ENCODE assay signal across 10 mouse cellular contexts in genomic region chr14:20392326-20392725, GRCm38 (mm10). TPM values are rescaled to one million over a fixed set of nuclear protein-coding genes. Genes with fewer than 3 reads are reported as not detected.
DNase-seq lines count a peak whose midpoint lies in the region; ATAC-seq and TF ChIP-seq lines count a peak whose summit lies in the region.
"Had no signal": no experiment of that assay in that cellular context is flagged by ENCODE, and none has a peak within 500 bp of the region (broad histone marks: within the 10 kb centered on the region; RNA-seq: fewer than 3 reads in every experiment).

No protein-coding gene starts in this region.

- no peak overlapping the region for H3K9ac ChIP-seq in kidney, postnatal 0 days (ENCODE audit: low read depth, low read length)
- peak overlapping the region; percentile 88 for H3K9ac ChIP-seq in liver, embryonic 13.5 days

- no peak overlapping the region for H3K27ac ChIP-seq in kidney, postnatal 0 days
- H3K27ac ChIP-seq in brown adipose tissue, adult 24 weeks (replicated peaks; ENCODE audit: low read depth, low read length) = no peak overlapping the region
- peak overlapping the region; percentile 44; the same call in 1 of the 2 replicates for H3K27ac ChIP-seq in liver, embryonic 13.5 days

- H3K4me2 ChIP-seq in kidney, postnatal 0 days (ENCODE audit: low read length) = peak overlapping the region; percentile 15; the same call in 1 of the 2 replicates
- peak overlapping the region; percentile 78 for H3K4me2 ChIP-seq in liver, embryonic 13.5 days

- peak; percentile 58 for DNase-seq in cerebellum, adult 9-11 months
- DNase-seq in cerebellum, adult 18-20 months = no peak
- DNase-seq in kidney, postnatal 0 days (ENCODE audit: low spot score) = no peak
- DNase-seq in kidney, postnatal 10 days = no peak
- no peak for DNase-seq in liver, embryonic 13.5 days
- no peak for DNase-seq in right cerebral cortex, postnatal 25 days
- DNase-seq: adrenal gland, adult 2 months; thymus, postnatal 25 days had no signal

- 92% methylated on average over 3 of the region's 4 CpGs for WGBS in kidney, postnatal 0 days
- WGBS in liver, embryonic 13.5 days (ENCODE audit: insufficient replicate concordance) = 38% methylated on average over 4 of the region's 4 CpGs

- no peaks in the 10 kb centered on the region for H3K27me3 ChIP-seq in kidney, postnatal 0 days (ENCODE audit: insufficient read depth, low read length)
- H3K27me3 ChIP-seq in liver, embryonic 13.5 days = no peaks in the 10 kb centered on the region

- peaks cover 7% of the 10 kb centered on the region for H3K4me1 ChIP-seq in kidney, postnatal 0 days (replicated peaks; ENCODE audit: insufficient read depth, low read length)
- peaks cover 2% of the 10 kb centered on the region; the same call in 1 of the 2 replicates for H3K4me1 ChIP-seq in brown adipose tissue, adult 24 weeks (ENCODE audit: control insufficient read depth, insufficient read depth, insufficient read length, low read length)
- peaks cover 37% of the 10 kb centered on the region for H3K4me1 ChIP-seq in liver, embryonic 13.5 days (replicated peaks)

- H3K4me3 ChIP-seq in kidney, postnatal 0 days (replicated peaks; ENCODE audit: low read depth, low read length) = no peak overlapping the region
- peak overlapping the region; percentile 23; the same call in 1 of the 2 replicates for H3K4me3 ChIP-seq in brown adipose tissue, adult 24 weeks (ENCODE audit: insufficient read depth, low read depth, low read length)
- H3K4me3 ChIP-seq in liver, embryonic 13.5 days (replicated peaks) = peak overlapping the region; percentile 27; the same call in 1 of the 2 replicates

- H3K9me3 ChIP-seq in kidney, postnatal 0 days (replicated peaks; ENCODE audit: low read length) = no peaks in the 10 kb centered on the region
- H3K9me3 ChIP-seq in liver, embryonic 13.5 days (replicated peaks) = no peaks in the 10 kb centered on the region

- peaks cover 5% of the 10 kb centered on the region; the same call in 1 of the 2 replicates for H3K36me3 ChIP-seq in kidney, postnatal 0 days (ENCODE audit: insufficient read depth, low read length)
- H3K36me3 ChIP-seq in liver, embryonic 13.5 days = peaks cover 27% of the 10 kb centered on the region

- no peak for TF ChIP-seq CTCF in kidney, postnatal 0 days (IDR thresholded peaks at IDR 0.05; ENCODE audit: low read depth)

- no peak for ATAC-seq in kidney, postnatal 0 days (replicated peaks; ENCODE audit: low FRiP score, low read depth)
- no peak for ATAC-seq in liver, embryonic 13.5 days (ENCODE audit: low read depth)
- ATAC-seq in frontal cortex, adult (ENCODE audit: low TSS enrichment) = no peak

RNA-seq across cellular contexts. Expression of gene Mrps16, which starts 1.1 kb away (rescaled TPM):
- polyA plus RNA-seq in kidney, postnatal 0 days (2015; fragmentation: Nextera tagmentation; extraction: Ambion mirVana) = 111 and 115 TPM in 2 replicates
- polyA plus RNA-seq in brown adipose tissue, adult 24 weeks (2012; ENCODE audit: insufficient read depth, insufficient read length, missing spikeins) = 161 and 166 TPM in 2 replicates
- polyA plus RNA-seq in liver, embryonic 13.5 days (2015; fragmentation: Nextera tagmentation; extraction: Ambion mirVana) = 71.5 and 73.0 TPM in 2 replicates

RNA-seq across cellular contexts. Expression of gene Dnajc9, which starts 3.6 kb away (rescaled TPM):
- 91.4 and 105 TPM in 2 replicates for polyA plus RNA-seq in kidney, postnatal 0 days (2015; fragmentation: Nextera tagmentation; extraction: Ambion mirVana)
- 19.8 and 23.9 TPM in 2 replicates for polyA plus RNA-seq in brown adipose tissue, adult 24 weeks (2012; ENCODE audit: insufficient read depth, insufficient read length, missing spikeins)
- polyA plus RNA-seq in liver, embryonic 13.5 days (2015; fragmentation: Nextera tagmentation; extraction: Ambion mirVana) = 133 and 148 TPM in 2 replicates

RNA-seq across cellular contexts. Expression of gene Fam149b, which starts 44.4 kb away (rescaled TPM):
- polyA plus RNA-seq in kidney, postnatal 0 days (2015; fragmentation: Nextera tagmentation; extraction: Ambion mirVana) = 24.0 and 24.3 TPM in 2 replicates
- polyA plus RNA-seq in brown adipose tissue, adult 24 weeks (2012; ENCODE audit: insufficient read depth, insufficient read length, missing spikeins) = 51.1 and 52.7 TPM in 2 replicates
- polyA plus RNA-seq in liver, embryonic 13.5 days (2015; fragmentation: Nextera tagmentation; extraction: Ambion mirVana) = 8.2 and 8.4 TPM in 2 replicates

RNA-seq across cellular contexts. Expression of gene Ecd, which starts 44.4 kb away (rescaled TPM):
- polyA plus RNA-seq in kidney, postnatal 0 days (2015; fragmentation: Nextera tagmentation; extraction: Ambion mirVana) = 32.8 and 37.9 TPM in 2 replicates
- polyA plus RNA-seq in brown adipose tissue, adult 24 weeks (2012; ENCODE audit: insufficient read depth, insufficient read length, missing spikeins) = 18.7 and 18.9 TPM in 2 replicates
- polyA plus RNA-seq in liver, embryonic 13.5 days (2015; fragmentation: Nextera tagmentation; extraction: Ambion mirVana) = 35.6 and 39.2 TPM in 2 replicates

RNA-seq across cellular contexts. Expression of gene Cfap70, which starts 59.7 kb away (rescaled TPM):
- 1.3 and 1.7 TPM in 2 replicates for polyA plus RNA-seq in kidney, postnatal 0 days (2015; fragmentation: Nextera tagmentation; extraction: Ambion mirVana)
- not detected in 2 replicates for polyA plus RNA-seq in brown adipose tissue, adult 24 weeks (2012; ENCODE audit: insufficient read depth, insufficient read length, missing spikeins)
- polyA plus RNA-seq in liver, embryonic 13.5 days (2015; fragmentation: Nextera tagmentation; extraction: Ambion mirVana) = not detected in 2 replicates
